Mouse (Mus musculus) CH12.LX (cell line): ENCODE measurements at regions not wholly inside any gene's neighbourhood (a gene's known extent, or its start where the extent isn't known, plus 50 kb on each side); places are given as distances from the start of the nearest gene placed in this dataset.

Experiments
- DNase-seq: peaks from one replicate; pipeline ENCODE4 v3.0.0-alpha.2; 2013; ENCODE audit errors: extremely low read depth
- H3K27ac ChIP-seq: 2 replicates; pipeline ENCODE4 v1.5.1; 2012; ENCODE audit warnings: low read depth, mild to moderate bottlenecking, control low read depth, moderate library complexity; ENCODE audit not compliant: insufficient read depth
- H3K27me3 ChIP-seq: replicated peaks from 2 replicates; pipeline ENCODE3; 2012; ENCODE audit warnings: inconsistent platforms
- H3K36me3 ChIP-seq, 2 experiments: replicated peaks in 1 of 2; 2 replicates each; pipeline versions ENCODE3 to v1.6.1; 2012; ENCODE audit warnings: inconsistent platforms in 1 of 2, low read length in 1 of 2, mild to moderate bottlenecking in 1 of 2, mixed read lengths in 1 of 2, moderate library complexity in 1 of 2; ENCODE audit not compliant: control insufficient read depth in 1 of 2, insufficient read depth in 1 of 2
- H3K4me1 ChIP-seq, 2 experiments: 2 replicates each; pipeline ENCODE4 v1.6.1; 2012; ENCODE audit warnings: inconsistent platforms in 1 of 2, moderate library complexity in 1 of 2; ENCODE audit not compliant: insufficient read depth in 2 of 2, control insufficient read depth in 1 of 2
- H3K4me2 ChIP-seq: 2 replicates; pipeline ENCODE4 v1.6.1; 2012; ENCODE audit warnings: low read depth, mild to moderate bottlenecking, control low read depth; ENCODE audit not compliant: poor library complexity, insufficient read depth, severe bottlenecking
- H3K4me3 ChIP-seq, 3 experiments: fragments of 150-350 bp in 1 of 3; sonication (generic) in 1 of 3; replicated peaks in 1 of 3; 2 replicates each; pipeline versions ENCODE3 to v1.5.1; 2011 to 2012; ENCODE audit warnings: low read depth in 2 of 3, low read length in 2 of 3, mild to moderate bottlenecking in 2 of 3, moderate library complexity in 2 of 3, control low read depth in 1 of 3, improper control_type of control experiment in 1 of 3, inconsistent platforms in 1 of 3, mixed read lengths in 1 of 3; ENCODE audit not compliant: poor library complexity in 1 of 3
- H3K79me2 ChIP-seq: replicated peaks from 2 replicates; pipeline ENCODE4 v1.6.1; 2012; ENCODE audit warnings: mild to moderate bottlenecking, moderate library complexity; ENCODE audit not compliant: control insufficient read depth, poor library complexity, insufficient read depth, severe bottlenecking; ENCODE audit errors: extremely low read depth
- H3K9ac ChIP-seq: 2 replicates; pipeline ENCODE4 v1.6.1; 2012; ENCODE audit warnings: low read depth, mild to moderate bottlenecking, control low read depth, moderate library complexity; ENCODE audit not compliant: insufficient read depth
- H3K9me3 ChIP-seq: replicated peaks from 2 replicates; pipeline ENCODE3; 2012; ENCODE audit warnings: low read length, inconsistent platforms, mixed read lengths
- BHLHE40 ChIP-seq: IDR thresholded peaks from 2 replicates; pipeline ENCODE4 v1.6.1; 2011; ENCODE audit warnings: mild to moderate bottlenecking, low read depth, low read length, improper control_type of control experiment
- CHD2 ChIP-seq: IDR thresholded peaks from 2 replicates; pipeline ENCODE4 v1.6.1; 2011; ENCODE audit warnings: low read length, improper control_type of control experiment
- E2F4 ChIP-seq: IDR thresholded peaks from 2 replicates; pipeline ENCODE4 v1.6.1; 2011; ENCODE audit warnings: low read depth, low read length, improper control_type of control experiment; ENCODE audit not compliant: insufficient replicate concordance
- ELF1 ChIP-seq: IDR thresholded peaks from 2 replicates; pipeline ENCODE4 v1.6.1; 2014; ENCODE audit warnings: low read depth, mild to moderate bottlenecking, inconsistent platforms, low read length, improper control_type of control experiment
- GABPA ChIP-seq: IDR thresholded peaks from 2 replicates; pipeline ENCODE4 v1.6.1; 2012; ENCODE audit warnings: low read depth, low read length, improper control_type of control experiment, inconsistent platforms; ENCODE audit not compliant: insufficient replicate concordance
- HCFC1 ChIP-seq: IDR thresholded peaks from 2 replicates; pipeline ENCODE4 v1.6.1; 2012; ENCODE audit warnings: low read depth, mild to moderate bottlenecking, inconsistent platforms, low read length, improper control_type of control experiment
- IRF4 ChIP-seq: IDR thresholded peaks from 2 replicates; pipeline ENCODE4 v1.6.1; 2014; ENCODE audit warnings: low read depth, mild to moderate bottlenecking, inconsistent platforms, low read length, improper control_type of control experiment
- KAT2A ChIP-seq: IDR thresholded peaks from 2 replicates; pipeline ENCODE4 v1.6.1; 2012; ENCODE audit warnings: low read length, improper control_type of control experiment, inconsistent platforms; ENCODE audit not compliant: insufficient replicate concordance
- MXI1 ChIP-seq: IDR thresholded peaks from 2 replicates; pipeline ENCODE4 v1.6.1; 2011; ENCODE audit warnings: mild to moderate bottlenecking, low read depth, low read length, improper control_type of control experiment
- MYC ChIP-seq: IDR thresholded peaks from 2 replicates; pipeline ENCODE4 v1.6.1; 2011; ENCODE audit warnings: low read depth, mild to moderate bottlenecking, improper control_type of control experiment, low read length
- NRF1 ChIP-seq: IDR thresholded peaks from 2 replicates; pipeline ENCODE4 v1.6.1; 2014; ENCODE audit warnings: low read depth, mild to moderate bottlenecking, inconsistent platforms, low read length, improper control_type of control experiment, moderate library complexity
- RAD21 ChIP-seq: IDR thresholded peaks from 2 replicates; pipeline ENCODE4 v1.6.1; 2011; ENCODE audit warnings: low read depth, mild to moderate bottlenecking, low read length, improper control_type of control experiment, moderate library complexity
- SMC3 ChIP-seq: IDR thresholded peaks from 2 replicates; pipeline ENCODE4 v1.6.1; 2011; ENCODE audit warnings: low read depth, low read length, improper control_type of control experiment
- TBP ChIP-seq: conservative IDR thresholded peaks from 2 replicates; pipeline ENCODE4 v1.6.1; 2011; ENCODE audit warnings: low read depth, low read length, improper control_type of control experiment
- TCF12 ChIP-seq: IDR thresholded peaks from 2 replicates; pipeline ENCODE4 v1.6.1; 2014; ENCODE audit warnings: low read depth, mild to moderate bottlenecking, inconsistent platforms, low read length, improper control_type of control experiment
- UBTF ChIP-seq: IDR thresholded peaks from 2 replicates; pipeline ENCODE4 v1.6.1; 2012; ENCODE audit warnings: low read depth, mild to moderate bottlenecking, inconsistent platforms, low read length, improper control_type of control experiment, moderate library complexity
- USF1 ChIP-seq: IDR thresholded peaks from 2 replicates; pipeline ENCODE4 v1.6.1; 2014; ENCODE audit warnings: low read depth, mild to moderate bottlenecking, inconsistent platforms, low read length, improper control_type of control experiment
- USF2 ChIP-seq: conservative IDR thresholded peaks from 2 replicates; pipeline ENCODE4 v1.6.1; 2011; ENCODE audit warnings: low read depth, low read length, improper control_type of control experiment
- ZC3H11A ChIP-seq: IDR thresholded peaks from 2 replicates; pipeline ENCODE4 v1.6.1; 2012; ENCODE audit warnings: low read depth, mild to moderate bottlenecking, inconsistent platforms, low read length, improper control_type of control experiment
- ZKSCAN1 ChIP-seq: IDR thresholded peaks from 2 replicates; pipeline ENCODE4 v1.6.1; 2012; ENCODE audit warnings: low read depth, inconsistent platforms, low read length, improper control_type of control experiment, borderline replicate concordance
- dilution Hi-C: fragments of 300-500 bp; cut with MboI; formaldehyde crosslinking; loops from 2 replicates; pipeline ENCODE4 v1.14.3; 2020; ENCODE audit warnings: low sequenced_read_pairs; ENCODE audit not compliant: extremely low pct_unique_long_range_greater_than_20kb, extremely low pct_ligation_motif_present
- in situ Hi-C: fragments of 300-500 bp; cut with MboI; formaldehyde crosslinking; loops from 3 replicates; pipeline ENCODE4 v1.14.3; 2019; ENCODE audit warnings: low sequenced_read_pairs, low pct_ligation_motif_present, low pct_unique_long_range_greater_than_20kb, mixed read lengths

DNA sequence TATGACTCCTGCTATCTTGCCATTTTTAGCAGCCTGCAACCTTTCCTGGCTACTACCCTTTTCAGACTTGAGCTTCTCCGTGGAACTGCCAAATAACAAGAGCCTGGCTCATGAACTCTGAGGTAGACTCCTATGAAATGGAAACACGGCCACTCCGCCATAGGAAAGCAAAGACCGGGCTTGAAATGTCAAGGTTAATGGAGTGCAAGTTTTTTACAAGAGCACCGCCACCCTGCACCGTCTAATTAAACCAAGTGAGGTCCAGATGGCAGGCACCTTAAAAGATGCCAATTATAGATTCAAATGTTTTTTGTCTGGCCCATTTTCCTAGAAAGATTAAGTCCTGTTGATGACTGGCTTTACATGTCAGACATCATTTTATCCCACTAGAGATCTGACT is 818.0 kb upstream of the Sox9 start:
- Histone ChIP-seq H3K4me3 (no peak overlapping the region), H3K36me3 (no peaks in the 10 kb centered on the region), H3K9ac (no peak overlapping the region), H3K27ac (no peak overlapping the region), H3K4me2 (no peak overlapping the region), H3K9me3 (no peaks in the 10 kb centered on the region), H3K79me2 (no peaks in the 10 kb centered on the region), H3K27me3 (no peaks in the 10 kb centered on the region), H3K4me1 (no peaks in the 10 kb centered on the region)
- dilution Hi-C loops (no loop called here), in situ Hi-C loops (no loop called here)
- TF ChIP-seq ELF1: no peak
- TF ChIP-seq KAT2A: no peak
- no peak for TF ChIP-seq BHLHE40
- DNase-seq: no peak

DNA sequence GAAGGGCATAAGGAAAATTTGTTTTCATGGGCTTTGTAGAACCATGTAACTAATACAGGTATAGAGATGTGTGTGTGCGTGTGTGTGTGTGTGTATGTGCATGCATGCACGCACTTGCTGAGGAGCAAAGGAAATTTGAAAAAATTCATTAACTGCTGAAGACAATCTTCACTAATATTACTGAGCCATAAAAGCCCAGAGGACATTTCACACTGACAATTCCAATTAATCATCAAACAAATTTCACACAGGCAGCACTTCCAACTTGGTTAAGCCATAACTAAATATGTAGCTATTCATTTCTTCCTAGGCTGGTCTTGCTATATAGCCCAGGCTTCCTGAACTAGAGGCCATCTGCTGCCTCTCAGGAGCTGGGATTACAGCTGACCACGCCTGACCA is 815.6 kb upstream of the Sox9 start:
- Histone ChIP-seq H3K4me2 (no peak overlapping the region), H3K27ac (no peak overlapping the region), H3K4me1 (no peaks in the 10 kb centered on the region), H3K36me3 (no peaks in the 10 kb centered on the region), H3K9ac (no peak overlapping the region), H3K9me3 (no peaks in the 10 kb centered on the region), H3K27me3 (no peaks in the 10 kb centered on the region), H3K4me3 (no peak overlapping the region), H3K79me2 (no peaks in the 10 kb centered on the region)
- TF ChIP-seq SMC3 (no peak), GABPA (no peak), CHD2 (no peak), ZKSCAN1 (no peak), KAT2A (no peak), IRF4 (no peak), MXI1 (no peak)
- no peak for DNase-seq
- in situ Hi-C loops (no loop called here), dilution Hi-C loops (no loop called here)

DNA sequence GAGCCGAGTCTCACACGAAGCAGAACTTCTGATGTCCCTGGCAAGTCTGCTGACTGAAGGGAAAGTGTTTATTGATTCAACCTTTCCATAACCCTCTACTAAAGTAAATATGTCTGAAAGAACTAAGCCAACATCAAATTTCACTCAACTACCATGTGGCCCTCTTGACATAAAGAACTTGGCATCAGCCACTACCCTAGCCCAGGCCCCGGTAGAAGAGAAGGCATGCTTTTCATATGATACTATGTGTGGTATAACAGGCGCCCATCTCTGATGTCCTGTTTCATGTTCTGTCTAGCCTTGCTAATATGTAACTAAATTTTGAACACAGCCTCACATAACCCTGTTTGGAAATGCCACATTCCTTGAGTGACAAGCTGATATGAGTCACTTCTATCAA is 811.0 kb upstream of the Sox9 start:
- Histone ChIP-seq H3K27me3 (no peaks in the 10 kb centered on the region), H3K36me3 (no peaks in the 10 kb centered on the region)
- TF ChIP-seq E2F4 (no peak), RAD21 (no peak), USF2 (no peak), MYC (no peak), USF1 (no peak), ZC3H11A (no peak), HCFC1 (no peak), TCF12 (no peak), ELF1 (no peak), NRF1 (no peak), TBP (no peak), UBTF (no peak)
- TF ChIP-seq, all 38 proteins: peak for 0
- Histone ChIP-seq H3K9ac (no peak overlapping the region), H3K27ac (no peak overlapping the region), H3K9me3 (no peaks in the 10 kb centered on the region), H3K4me1 (no peaks in the 10 kb centered on the region), H3K4me2 (no peak overlapping the region), H3K4me3 (no peak overlapping the region), H3K79me2 (no peaks in the 10 kb centered on the region)
- in situ Hi-C loops (no loop called here), dilution Hi-C loops (no loop called here)
- DNase-seq: no peak
